ENCODE assay signal across 9 mouse cellular contexts in genomic region chr1:72716926-72717325, GRCm38 (mm10). TPM values are rescaled to one million over a fixed set of nuclear protein-coding genes. Genes with fewer than 3 reads are reported as not detected.
DNase-seq lines count a peak whose midpoint lies in the region; ATAC-seq and TF ChIP-seq lines count a peak whose summit lies in the region.
"Had no signal": no experiment of that assay in that cellular context is flagged by ENCODE, and none has a peak within 500 bp of the region (broad histone marks: within the 10 kb centered on the region; RNA-seq: fewer than 3 reads in every experiment).

No protein-coding gene starts in this region.

- TF ChIP-seq CTCF in cerebellum, adult 2 months (IDR thresholded peaks at IDR 0.05; ENCODE audit: borderline replicate concordance, insufficient read depth, low read depth, low read length) = peak; percentile 79
- no peak for TF ChIP-seq CTCF in thymus, adult 2 months (IDR thresholded peaks at IDR 0.05; ENCODE audit: borderline replicate concordance, control insufficient read depth, extremely low read depth, insufficient read depth, low read length, poor library complexity)

- peaks cover 45% of the 10 kb centered on the region for H3K36me3 ChIP-seq in limb, embryonic 14.5 days (ENCODE audit: control insufficient read depth, insufficient read depth, low read length)
- H3K36me3 ChIP-seq in thymus, adult 2 months (ENCODE audit: control insufficient read depth, insufficient read depth, low read length) = peaks cover 27% of the 10 kb centered on the region

- H3K4me3 ChIP-seq in cerebellum, adult 2 months (replicated peaks; ENCODE audit: insufficient read depth, low read depth, low read length) = no peak overlapping the region
- no peak overlapping the region for H3K4me3 ChIP-seq in limb, embryonic 14.5 days (replicated peaks; ENCODE audit: low read length)
- H3K4me3 ChIP-seq in thymus, adult 2 months (ENCODE audit: control insufficient read depth, insufficient read depth, low read length) = no peak overlapping the region

- 0 out of 2 replicates have a peak, but pooled peaks have one; percentile 31 for ATAC-seq in limb, embryonic 14.5 days (ENCODE audit: low FRiP score, low read depth)
- ATAC-seq in monocyte, adult 5-6 weeks (replicated peaks; ENCODE audit: insufficient number of reproducible peaks, low FRiP score, low TSS enrichment, poor library complexity, severe bottlenecking) = peak; percentile 54; the same call in 1 of the 2 replicates

- H3K4me1 ChIP-seq in cerebellum, adult 2 months (ENCODE audit: control insufficient read depth, insufficient read depth, low read length) = peaks cover 3% of the 10 kb centered on the region
- H3K4me1 ChIP-seq in limb, embryonic 14.5 days (ENCODE audit: control insufficient read depth, insufficient read depth, low read length) = peaks cover 14% of the 10 kb centered on the region
- H3K4me1 ChIP-seq in thymus, adult 2 months (replicated peaks; ENCODE audit: control insufficient read depth, insufficient read depth, low read length) = peaks cover 7% of the 10 kb centered on the region

- no peaks in the 10 kb centered on the region for H3K27me3 ChIP-seq in cerebellum, adult 2 months (ENCODE audit: control insufficient read depth, insufficient read depth, low read length)
- H3K27me3 ChIP-seq in limb, embryonic 14.5 days (ENCODE audit: control insufficient read depth, insufficient read depth, low read length) = no peaks in the 10 kb centered on the region
- H3K27me3 ChIP-seq in thymus, adult 2 months (ENCODE audit: control insufficient read depth, insufficient read depth, low read length) = no peaks in the 10 kb centered on the region

- H3K27ac ChIP-seq in cerebellum, adult 2 months (ENCODE audit: insufficient read depth, low read length) = no peak overlapping the region
- H3K27ac ChIP-seq in limb, embryonic 14.5 days (replicated peaks; ENCODE audit: low read depth, low read length) = no peak overlapping the region
- no peak overlapping the region for H3K27ac ChIP-seq in thymus, adult 2 months (ENCODE audit: control insufficient read depth, insufficient read depth, low read length)

- H3K9me3 ChIP-seq in limb, embryonic 14.5 days (ENCODE audit: control insufficient read depth, low read length) = no peaks in the 10 kb centered on the region

- WGBS in cerebellum, adult 2 months = 8% methylated on average over 5 of the region's 5 CpGs
- WGBS in limb, embryonic 14.5 days = 9% methylated on average over 5 of the region's 5 CpGs
- WGBS in thymus, adult 2 months = 16% methylated on average over 5 of the region's 5 CpGs

- no peak for TF ChIP-seq POLR2A in cerebellum, adult 2 months (IDR thresholded peaks at IDR 0.05; ENCODE audit: borderline replicate concordance, insufficient read depth, low read length)
- TF ChIP-seq POLR2A in limb, embryonic 14.5 days (IDR thresholded peaks at IDR 0.05; ENCODE audit: borderline replicate concordance, extremely low read depth, insufficient read depth, insufficient read length) = no peak
- no peak for TF ChIP-seq POLR2A in thymus, adult 2 months (IDR thresholded peaks at IDR 0.05; ENCODE audit: control insufficient read depth, extremely low read depth, insufficient read depth, low read length, poor library complexity)

- H3K4me2 ChIP-seq in limb, embryonic 14.5 days (replicated peaks; ENCODE audit: low read depth, low read length, severe bottlenecking) = no peak overlapping the region

- no peak overlapping the region for H3K9ac ChIP-seq in limb, embryonic 14.5 days (ENCODE audit: low read depth, low read length, severe bottlenecking)

- DNase-seq in urinary bladder, adult 18-20 months (ENCODE audit: low spot score in 2 of 2) = peak; percentile 41 to 50
- DNase-seq in urinary bladder, adult 2 months (ENCODE audit: low spot score) = no peak
- DNase-seq in cerebellum, adult 2 months = peak; percentile 65 to 74
- peak; percentile 86 for DNase-seq in forelimb bud, embryonic 11.5 days (ENCODE audit: low read depth, low spot score)
- peak; percentile 79 for DNase-seq in kidney, adult 9 months
- peak; percentile 71 for DNase-seq in limb, embryonic 14.5 days (ENCODE audit: low spot score)
- peak; percentile 66 for DNase-seq in thymus, adult 2 months

RNA-seq across cellular contexts. Expression of gene Rpl37a, which starts 5.8 kb away (rescaled TPM):
- polyA plus RNA-seq in urinary bladder, adult 2 months (2012; rRNA removed) = 1,766 and 1,999 TPM in 2 replicates
- polyA plus RNA-seq in cerebellum, adult 2 months (2012; rRNA removed) = 575 and 649 TPM in 2 replicates
- polyA plus RNA-seq in limb, embryonic 14.5 days (2012; rRNA removed) = 1,744 and 1,768 TPM in 2 replicates
- 2,152 and 2,315 TPM in 2 replicates for polyA plus RNA-seq in limb, embryonic 14.5 days (2014; fragmentation: Nextera tagmentation; extraction: Ambion mirVana)
- 508 to 670 TPM (median 625 TPM) in 3 replicates for total RNA-seq in monocyte, adult 5-6 weeks (2017)
- 697 and 870 TPM in 2 replicates for polyA plus RNA-seq in thymus, adult 2 months (2012; rRNA removed)

RNA-seq across cellular contexts. Expression of gene Ankar, which starts 16.5 kb away (rescaled TPM):
- polyA plus RNA-seq in urinary bladder, adult 2 months (2012; rRNA removed) = not detected in 2 replicates
- polyA plus RNA-seq in cerebellum, adult 2 months (2012; rRNA removed) = not detected in 2 replicates
- not detected in 2 replicates for polyA plus RNA-seq in limb, embryonic 14.5 days (2012; rRNA removed)
- not detected in 2 replicates for polyA plus RNA-seq in limb, embryonic 14.5 days (2014; fragmentation: Nextera tagmentation; extraction: Ambion mirVana)
- not detected in 3 replicates for total RNA-seq in monocyte, adult 5-6 weeks (2017)
- polyA plus RNA-seq in thymus, adult 2 months (2012; rRNA removed) = not detected in 2 replicates
- polyA plus RNA-seq: stomach, embryonic 14.5 days had no signal
